Mouse (Mus musculus) olfactory bulb, adult 2 months (tissue): Measurements from ENCODE around the gene Lrba.

Source experiments
- CTCF ChIP-seq: fragments of 200-500 bp; IDR thresholded peaks from 2 replicates; pipeline ENCODE4 v1.5.1; 2012; ENCODE audit warnings: low read depth, mild to moderate bottlenecking, low read length, moderate library complexity; ENCODE audit not compliant: insufficient read depth
- POLR2A ChIP-seq: fragments of 200-500 bp; IDR thresholded peaks from 2 replicates; pipeline ENCODE4 v1.6.1; 2012; ENCODE audit warnings: mild to moderate bottlenecking, low read depth, low read length, moderate library complexity; ENCODE audit not compliant: insufficient read depth

GRCm38 (mm10) chr3:86820344-86820743 is 595.9 kb downstream of the Lrba start:
- TF ChIP-seq CTCF: no peak
- TF ChIP-seq POLR2A: no peak
